In genomic region chr2:119758101-119758843, GRCm38 (mm10) we compare ENCODE assay signal across 8 mouse cellular contexts. TPM values are rescaled to one million over a fixed set of nuclear protein-coding genes. Genes with fewer than 3 reads are reported as not detected.
DNase-seq lines count a peak whose midpoint lies in the region; ATAC-seq and TF ChIP-seq lines count a peak whose summit lies in the region.

No protein-coding gene starts in this region.

- no peak for TF ChIP-seq CTCF in testis, adult 2 months (IDR thresholded peaks at IDR 0.05; ENCODE audit: control insufficient read depth, insufficient read depth, insufficient replicate concordance, low read depth, low read length)
- TF ChIP-seq CTCF in kidney, postnatal 0 days (IDR thresholded peaks at IDR 0.05; ENCODE audit: low read depth): no peak

- no peak for TF ChIP-seq POLR2A in testis, adult 2 months (IDR thresholded peaks at IDR 0.05; ENCODE audit: control insufficient read depth, low read depth, low read length)

- H3K4me3 ChIP-seq in testis, adult 2 months (ENCODE audit: control insufficient read depth, low read depth, low read length): peak overlapping the region; percentile 83
- peak overlapping the region; percentile 67 for H3K4me3 ChIP-seq in heart, embryonic 12.5 days
- H3K4me3 ChIP-seq in kidney, postnatal 0 days (replicated peaks; ENCODE audit: low read depth, low read length): peak overlapping the region; percentile 54
- peak overlapping the region; percentile 68 for H3K4me3 ChIP-seq in stomach, embryonic 16.5 days (replicated peaks; ENCODE audit: low read length)

- peaks cover 6% of the 10 kb centered on the region; the same call in 1 of the 2 replicates for H3K27me3 ChIP-seq in testis, adult 2 months (ENCODE audit: control insufficient read depth, insufficient read depth, low read length)
- peaks cover 84% of the 10 kb centered on the region for H3K27me3 ChIP-seq in heart, embryonic 12.5 days (replicated peaks)
- H3K27me3 ChIP-seq in kidney, postnatal 0 days (ENCODE audit: insufficient read depth, low read length): peaks cover 24% of the 10 kb centered on the region
- H3K27me3 ChIP-seq in stomach, embryonic 16.5 days (ENCODE audit: control insufficient read depth, insufficient read depth, low read length): peaks cover 30% of the 10 kb centered on the region

- no peaks in the 10 kb centered on the region for H3K9me3 ChIP-seq in heart, embryonic 12.5 days (replicated peaks)
- no peaks in the 10 kb centered on the region for H3K9me3 ChIP-seq in kidney, postnatal 0 days (replicated peaks; ENCODE audit: low read length)
- no peaks in the 10 kb centered on the region for H3K9me3 ChIP-seq in stomach, embryonic 16.5 days (replicated peaks; ENCODE audit: control insufficient read depth, low read length)

- H3K27ac ChIP-seq in testis, adult 2 months (ENCODE audit: control insufficient read depth, insufficient read depth, low read depth, low read length): no peak overlapping the region
- H3K27ac ChIP-seq in heart, embryonic 12.5 days (ENCODE audit: poor library complexity, severe bottlenecking): no peak overlapping the region
- H3K27ac ChIP-seq in kidney, postnatal 0 days: no peak overlapping the region
- no peak overlapping the region for H3K27ac ChIP-seq in stomach, embryonic 16.5 days (ENCODE audit: low read length)

- no peak for DNase-seq in testis, postnatal 10 days (ENCODE audit: low spot score)
- DNase-seq in cerebellum, postnatal 10 days: peak; percentile 42 to 45
- DNase-seq in kidney, postnatal 0 days (ENCODE audit: low spot score): no peak
- no peak for DNase-seq in layer of hippocampus, adult 9-10 months (ENCODE audit: low spot score)

- H3K9ac ChIP-seq in heart, embryonic 12.5 days: peak overlapping the region; percentile 65
- peak overlapping the region; percentile 40 for H3K9ac ChIP-seq in kidney, postnatal 0 days (ENCODE audit: low read depth, low read length)
- H3K9ac ChIP-seq in stomach, embryonic 16.5 days (ENCODE audit: low read length): peak overlapping the region; percentile 72

- 1% methylated on average over 58 of the region's 77 CpGs for WGBS in heart, embryonic 12.5 days
- WGBS in kidney, postnatal 0 days: under 1% methylated on average over 68 of the region's 77 CpGs
- WGBS in stomach, embryonic 16.5 days: under 1% methylated on average over 72 of the region's 77 CpGs

- H3K36me3 ChIP-seq in testis, adult 2 months (ENCODE audit: control insufficient read depth, insufficient read depth, low read length): no peaks in the 10 kb centered on the region
- H3K36me3 ChIP-seq in heart, embryonic 12.5 days: peaks cover under 1% of the 10 kb centered on the region
- H3K36me3 ChIP-seq in kidney, postnatal 0 days (ENCODE audit: insufficient read depth, low read length): no peaks in the 10 kb centered on the region
- H3K36me3 ChIP-seq in stomach, embryonic 16.5 days (ENCODE audit: control insufficient read depth, insufficient read depth, low read length): no peaks in the 10 kb centered on the region

- ATAC-seq in heart, embryonic 12.5 days (ENCODE audit: insufficient number of reproducible peaks, low FRiP score): peak; percentile 33; the same call in 1 of the 2 replicates
- peak; percentile 63 for ATAC-seq in kidney, postnatal 0 days (replicated peaks; ENCODE audit: low FRiP score, low read depth)
- 0 out of 2 replicates have a peak, but pooled peaks have one; percentile 33 for ATAC-seq in megakaryocyte-erythroid progenitor cell, adult 5-6 weeks (replicated peaks; ENCODE audit: low FRiP score, low TSS enrichment, poor library complexity, severe bottlenecking)
- peak; percentile 51; the same call in 1 of the 2 replicates for ATAC-seq in stomach, embryonic 16.5 days (ENCODE audit: insufficient read depth, low FRiP score)

- peaks cover 16% of the 10 kb centered on the region for H3K4me1 ChIP-seq in testis, adult 2 months (ENCODE audit: control insufficient read depth, insufficient read depth, low read length)
- peaks cover 19% of the 10 kb centered on the region for H3K4me1 ChIP-seq in heart, embryonic 12.5 days (replicated peaks)
- H3K4me1 ChIP-seq in kidney, postnatal 0 days (replicated peaks; ENCODE audit: insufficient read depth, low read length): peaks cover 14% of the 10 kb centered on the region
- peaks cover 10% of the 10 kb centered on the region for H3K4me1 ChIP-seq in stomach, embryonic 16.5 days (ENCODE audit: control insufficient read depth, insufficient read depth, low read length)

- peak overlapping the region; percentile 96 for H3K4me2 ChIP-seq in heart, embryonic 12.5 days
- H3K4me2 ChIP-seq in kidney, postnatal 0 days (ENCODE audit: low read length): peak overlapping the region; percentile 96
- peak overlapping the region; percentile 99 for H3K4me2 ChIP-seq in stomach, embryonic 16.5 days (ENCODE audit: low read depth, low read length)

RNA-seq across cellular contexts. Expression of gene Ltk, which starts 2.0 kb away (rescaled TPM):
- polyA plus RNA-seq in testis, adult 2 months (2012; rRNA removed): 2.2 and 3.0 TPM in 2 replicates
- 0.13 and 0.17 TPM in 2 replicates for polyA plus RNA-seq in heart, embryonic 12.5 days (2016; fragmentation: Nextera tagmentation; extraction: Ambion mirVana)
- polyA plus RNA-seq in kidney, postnatal 0 days (2015; fragmentation: Nextera tagmentation; extraction: Ambion mirVana): 0.52 and 0.53 TPM in 2 replicates
- total RNA-seq in megakaryocyte-erythroid progenitor cell, adult 5-6 weeks (2014; fragmentation: Nextera tagmentation): not detected in 2 replicates
- total RNA-seq in megakaryocyte-erythroid progenitor cell, adult 5-6 weeks (2017): not detected in 2 replicates
- polyA plus RNA-seq in stomach, embryonic 16.5 days (2015; fragmentation: Nextera tagmentation; extraction: Ambion mirVana): 1.7 and 2.1 TPM in 2 replicates

RNA-seq across cellular contexts. Expression of gene Itpka, which starts 16.1 kb away (rescaled TPM):
- 5.8 and 6.4 TPM in 2 replicates for polyA plus RNA-seq in testis, adult 2 months (2012; rRNA removed)
- 3.0 and 3.1 TPM in 2 replicates for polyA plus RNA-seq in heart, embryonic 12.5 days (2016; fragmentation: Nextera tagmentation; extraction: Ambion mirVana)
- polyA plus RNA-seq in kidney, postnatal 0 days (2015; fragmentation: Nextera tagmentation; extraction: Ambion mirVana): 0.83 and 1.1 TPM in 2 replicates
- total RNA-seq in megakaryocyte-erythroid progenitor cell, adult 5-6 weeks (2014; fragmentation: Nextera tagmentation): not detected in 2 replicates
- total RNA-seq in megakaryocyte-erythroid progenitor cell, adult 5-6 weeks (2017): not detected in 2 replicates
- 7.5 and 7.6 TPM in 2 replicates for polyA plus RNA-seq in stomach, embryonic 16.5 days (2015; fragmentation: Nextera tagmentation; extraction: Ambion mirVana)

RNA-seq across cellular contexts. Expression of gene Rpap1, which starts 29.1 kb away (rescaled TPM):
- polyA plus RNA-seq in testis, adult 2 months (2012; rRNA removed): 13.4 and 13.7 TPM in 2 replicates
- polyA plus RNA-seq in heart, embryonic 12.5 days (2016; fragmentation: Nextera tagmentation; extraction: Ambion mirVana): 22.8 and 23.9 TPM in 2 replicates
- polyA plus RNA-seq in kidney, postnatal 0 days (2015; fragmentation: Nextera tagmentation; extraction: Ambion mirVana): 15.7 and 19.0 TPM in 2 replicates
- total RNA-seq in megakaryocyte-erythroid progenitor cell, adult 5-6 weeks (2014; fragmentation: Nextera tagmentation): 22.5 and 24.4 TPM in 2 replicates
- total RNA-seq in megakaryocyte-erythroid progenitor cell, adult 5-6 weeks (2017): 5.0 and 9.1 TPM in 2 replicates
- 26.1 and 26.7 TPM in 2 replicates for polyA plus RNA-seq in stomach, embryonic 16.5 days (2015; fragmentation: Nextera tagmentation; extraction: Ambion mirVana)

RNA-seq across cellular contexts. Expression of gene Tyro3, which starts 39.3 kb away (rescaled TPM):
- 18.7 and 26.0 TPM in 2 replicates for polyA plus RNA-seq in testis, adult 2 months (2012; rRNA removed)
- 9.2 and 10.7 TPM in 2 replicates for polyA plus RNA-seq in heart, embryonic 12.5 days (2016; fragmentation: Nextera tagmentation; extraction: Ambion mirVana)
- polyA plus RNA-seq in kidney, postnatal 0 days (2015; fragmentation: Nextera tagmentation; extraction: Ambion mirVana): 7.7 and 9.7 TPM in 2 replicates
- total RNA-seq in megakaryocyte-erythroid progenitor cell, adult 5-6 weeks (2014; fragmentation: Nextera tagmentation): 0.45 TPM in 1 of 2 replicates, not detected in the other
- total RNA-seq in megakaryocyte-erythroid progenitor cell, adult 5-6 weeks (2017): not detected in 2 replicates
- polyA plus RNA-seq in stomach, embryonic 16.5 days (2015; fragmentation: Nextera tagmentation; extraction: Ambion mirVana): 26.7 and 31.1 TPM in 2 replicates

Comparison
In these comparisons a context has a peak if more than half of its experiments do, and no peak if none do; other contexts are left out.
1. DNase-seq: peak in cerebellum, postnatal 10 days (2 of 2); none in testis, postnatal 10 days (single experiment), kidney, postnatal 0 days (single experiment) and layer of hippocampus, adult 9-10 months (single experiment).
2. Peak in every context shown above with its lines, with median percentiles within 50 percentile points of each other: H3K4me3 ChIP-seq, ATAC-seq, H3K4me2 ChIP-seq and H3K9ac ChIP-seq.